Mouse (Mus musculus) gastrocnemius, adult 18-20 months (tissue): ENCODE measurements around the gene Neu2. TPM values are rescaled to one million over a fixed set of nuclear protein-coding genes. Genes with fewer than 3 reads are reported as not detected.
"Not testable (repeated sequence)": the region's sequence is repeated elsewhere in the genome, so short reads cannot be mapped to it uniquely, and the experiment has no call there.

ENCODE experiments used
- DNase-seq: peaks from one replicate; pipeline ENCODE4 v3.0.0; 2021; ENCODE audit warnings: low spot score
- long read RNA-seq, 2 experiments: library from polyadenylated mRNA; stranded (forward); transcript quantifications; one replicate each; pipeline ENCODE4 v2.0.0; 2021
- total RNA-seq, 2 experiments: library from RNA; stranded (reverse); gene quantifications; 2 replicates each; pipeline ENCODE4 v1.2.3; 2021

The Neu2 gene
- total RNA-seq, result 10 to 100 TPM; 16.8 to 19.4 TPM
- long read RNA-seq, experiment 1, transcript Neu2-201 (3 exons, 1,570 nt), result major isoform, 11 of 13 reads
- long read RNA-seq, experiment 1, partial matches to known transcripts, result 0 of 13 reads
- long read RNA-seq, experiment 1, other reads (novel, unspliced or antisense), result 2 of 13 reads
- long read RNA-seq, experiment 2, transcript Neu2-201 (3 exons, 1,570 nt), result major isoform, 24 of 30 reads
- long read RNA-seq, experiment 2, partial matches to known transcripts, result 0 of 30 reads
- long read RNA-seq, experiment 2, other reads (novel, unspliced or antisense), result 3 of 30 reads

- no peak for DNase-seq
Observed at GRCm38 (mm10) chr1:87509561-87510165, at the start of gene Neu2. Neu2 (plus strand) TSS chr1:87509889.

DNA sequence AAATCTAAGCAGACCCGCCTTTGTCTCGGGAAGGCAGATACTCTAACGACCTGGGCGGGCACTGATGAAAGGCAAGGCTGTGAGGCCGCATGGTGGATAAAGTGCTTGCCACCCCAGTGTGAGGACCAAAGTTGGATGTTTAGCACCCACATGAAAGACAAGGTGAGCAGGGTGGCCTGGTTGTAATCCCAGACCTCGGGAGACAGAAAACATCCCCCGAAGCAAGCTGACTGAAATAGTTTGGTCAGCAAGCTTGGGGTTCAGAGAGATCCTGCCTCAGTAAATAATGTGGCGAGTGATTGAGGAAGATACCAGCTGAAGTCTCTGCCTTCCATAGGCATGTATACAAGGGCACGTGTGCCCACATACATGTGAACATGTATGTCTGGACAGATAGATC is 42.2 kb upstream of the Neu2 start:
- no peak for DNase-seq

DNA sequence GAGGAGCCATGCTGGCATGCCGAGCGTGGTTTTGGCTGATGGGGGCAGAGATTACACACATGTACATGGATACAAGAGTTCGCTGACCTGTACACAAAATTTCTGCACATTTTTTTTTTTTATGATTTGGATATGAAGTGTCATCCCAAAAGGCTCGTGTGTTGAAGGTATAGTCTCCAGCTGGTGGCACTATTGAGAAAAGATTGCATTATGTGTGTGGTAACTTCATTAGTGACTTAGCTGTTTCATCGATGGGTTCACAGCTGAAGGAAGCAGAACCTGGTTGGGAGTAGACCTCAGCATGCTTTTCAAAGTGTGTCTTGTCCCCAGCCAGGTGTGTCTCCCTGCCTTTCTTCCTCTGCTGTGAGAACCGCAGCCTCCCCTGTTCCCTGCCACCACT is 41.4 kb upstream of the Neu2 start:
- no peak for DNase-seq

DNA sequence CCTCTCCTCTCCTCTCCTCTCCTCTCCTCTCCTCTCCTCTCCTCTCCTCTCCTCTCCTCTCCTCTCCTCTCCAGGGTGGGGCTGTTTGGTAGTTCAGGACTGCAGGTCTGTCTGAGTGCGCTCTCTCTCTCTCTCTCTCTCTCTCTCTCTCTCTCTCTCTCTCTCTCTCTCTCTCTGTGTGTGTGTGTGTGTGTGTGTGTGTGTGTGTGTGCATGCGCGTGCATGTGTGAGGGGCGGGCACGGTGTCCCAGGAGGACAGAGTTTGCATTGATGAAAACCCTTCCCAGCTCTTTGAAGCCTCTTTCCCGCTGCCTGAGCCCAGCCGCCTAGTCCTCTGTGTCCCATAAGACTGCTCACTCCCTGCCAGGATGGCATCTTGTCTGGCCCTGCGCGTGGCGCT is 39.7 kb upstream of the Neu2 start, which contains the start of gene Snorc:
Snorc (plus strand) TSS at position 301 of the 400 bp plus-strand sequence.
- not testable (repeated sequence) for DNase-seq

GRCm38 (mm10) chr1:87471914-87472313 is 37.8 kb upstream of the Neu2 start:
- no peak for DNase-seq

GRCm38 (mm10) chr1:87472576-87472975 is 37.1 kb upstream of the Neu2 start:
- peak; percentile 35 for DNase-seq

DNA sequence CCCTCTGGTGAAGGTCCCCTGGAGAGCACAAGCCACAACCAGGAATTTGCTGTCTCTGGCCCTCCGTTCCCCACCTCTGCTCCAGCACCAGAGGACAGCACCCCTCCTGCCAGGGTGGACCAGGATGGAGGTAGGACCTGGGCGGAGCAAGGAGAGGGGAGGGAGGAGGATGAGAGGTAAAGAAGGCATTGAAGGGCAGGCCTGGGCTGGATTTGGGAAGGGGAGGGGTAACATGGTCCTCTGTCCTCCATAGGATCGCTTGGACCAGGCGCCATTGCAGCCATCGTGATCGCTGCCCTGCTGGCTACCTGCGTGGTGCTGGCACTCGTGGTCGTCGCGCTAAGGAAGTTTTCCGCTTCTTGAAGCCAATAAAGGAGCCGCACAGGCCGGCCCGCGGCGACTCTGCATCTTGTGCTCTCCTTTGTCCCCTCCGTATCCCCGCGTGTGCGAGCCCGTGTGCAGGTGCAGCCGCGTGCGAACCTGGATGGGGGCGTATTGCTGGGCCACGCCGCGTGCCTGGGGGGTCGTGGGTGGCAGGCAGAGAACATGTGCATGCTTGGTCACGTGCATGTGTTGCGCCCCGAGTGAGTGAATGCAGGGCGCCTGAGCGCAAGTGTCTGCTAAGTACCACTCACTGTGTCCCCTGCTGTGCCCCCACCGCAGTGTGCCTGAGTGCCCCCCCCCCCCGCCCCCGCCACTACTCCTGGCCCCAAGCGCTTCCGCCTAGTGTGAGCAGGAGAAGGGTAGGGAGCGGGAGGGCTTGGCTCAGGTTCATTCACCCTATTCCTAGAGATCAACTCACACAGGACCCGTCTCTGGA is 34.4 kb upstream of the Neu2 start:
- no peak for DNase-seq

DNA sequence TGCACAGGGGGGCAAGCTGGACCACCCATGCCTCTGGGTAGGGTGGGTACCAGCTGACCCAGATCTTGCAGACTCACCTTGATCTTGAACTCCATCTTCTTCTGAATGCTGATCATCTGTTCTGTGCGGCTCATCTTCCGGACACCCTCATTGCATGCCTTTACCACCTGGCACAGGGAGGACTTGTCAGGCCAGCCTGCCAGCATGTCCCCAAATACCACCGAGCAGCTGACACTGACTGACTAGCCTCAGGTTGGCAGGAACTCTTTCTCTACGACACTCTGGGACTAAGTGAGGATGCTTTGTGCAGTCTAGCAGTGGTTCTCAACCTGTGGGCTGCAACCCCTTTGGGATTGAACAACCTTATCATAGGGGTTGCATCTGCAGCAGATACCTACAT is 27.1 kb upstream of the Neu2 start:
- peak; percentile 24 for DNase-seq

DNA sequence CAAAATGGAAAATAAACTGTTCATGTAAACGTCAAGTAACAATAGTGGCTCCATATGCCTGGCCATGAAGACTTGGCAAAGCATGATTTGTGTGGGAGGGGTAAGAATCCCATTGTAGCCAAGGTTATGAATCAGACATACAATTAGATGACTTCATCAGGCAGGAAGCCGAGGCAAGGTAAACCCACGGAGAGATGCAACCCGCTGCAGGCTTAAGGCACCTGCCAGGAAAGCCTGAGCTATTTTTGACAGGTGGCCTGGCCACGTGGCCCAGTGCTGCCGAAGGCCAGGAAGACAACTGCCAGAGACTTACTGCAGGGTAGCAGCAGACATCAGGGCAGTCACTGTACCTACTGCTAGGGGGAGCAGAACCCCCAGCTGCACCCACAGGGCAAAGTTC is 23.3 kb upstream of the Neu2 start:
- peak; percentile 45 for DNase-seq

GRCm38 (mm10) chr1:87492285-87492684 is 17.4 kb upstream of the Neu2 start:
- no peak for DNase-seq

- DNase-seq, result no peak
Observed at GRCm38 (mm10) chr1:87493542-87493941, 16.1 kb upstream of the Neu2 start.

DNA sequence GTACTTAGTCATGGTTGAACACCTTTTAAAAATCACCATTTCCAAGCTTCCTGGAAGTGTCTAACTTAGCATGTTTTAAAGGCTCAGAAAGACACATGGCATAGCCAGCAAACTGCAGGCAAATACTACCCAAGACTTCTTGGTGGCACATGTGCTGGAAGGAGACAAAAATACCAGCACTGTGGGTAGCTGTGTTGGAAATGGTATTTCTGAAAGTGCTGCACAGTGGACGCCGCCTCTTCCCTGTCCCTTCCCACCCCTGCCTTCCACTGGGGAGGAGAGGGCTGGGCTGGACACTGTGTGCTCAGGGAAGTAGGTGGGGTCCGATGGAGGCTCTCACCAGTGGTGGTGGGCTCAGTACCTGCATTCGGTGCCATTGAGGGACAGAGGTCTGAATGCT is 4.2 kb upstream of the Neu2 start:
- no peak for DNase-seq

GRCm38 (mm10) chr1:87507857-87508256 is 1.8 kb upstream of the Neu2 start:
- DNase-seq, result no peak

DNA sequence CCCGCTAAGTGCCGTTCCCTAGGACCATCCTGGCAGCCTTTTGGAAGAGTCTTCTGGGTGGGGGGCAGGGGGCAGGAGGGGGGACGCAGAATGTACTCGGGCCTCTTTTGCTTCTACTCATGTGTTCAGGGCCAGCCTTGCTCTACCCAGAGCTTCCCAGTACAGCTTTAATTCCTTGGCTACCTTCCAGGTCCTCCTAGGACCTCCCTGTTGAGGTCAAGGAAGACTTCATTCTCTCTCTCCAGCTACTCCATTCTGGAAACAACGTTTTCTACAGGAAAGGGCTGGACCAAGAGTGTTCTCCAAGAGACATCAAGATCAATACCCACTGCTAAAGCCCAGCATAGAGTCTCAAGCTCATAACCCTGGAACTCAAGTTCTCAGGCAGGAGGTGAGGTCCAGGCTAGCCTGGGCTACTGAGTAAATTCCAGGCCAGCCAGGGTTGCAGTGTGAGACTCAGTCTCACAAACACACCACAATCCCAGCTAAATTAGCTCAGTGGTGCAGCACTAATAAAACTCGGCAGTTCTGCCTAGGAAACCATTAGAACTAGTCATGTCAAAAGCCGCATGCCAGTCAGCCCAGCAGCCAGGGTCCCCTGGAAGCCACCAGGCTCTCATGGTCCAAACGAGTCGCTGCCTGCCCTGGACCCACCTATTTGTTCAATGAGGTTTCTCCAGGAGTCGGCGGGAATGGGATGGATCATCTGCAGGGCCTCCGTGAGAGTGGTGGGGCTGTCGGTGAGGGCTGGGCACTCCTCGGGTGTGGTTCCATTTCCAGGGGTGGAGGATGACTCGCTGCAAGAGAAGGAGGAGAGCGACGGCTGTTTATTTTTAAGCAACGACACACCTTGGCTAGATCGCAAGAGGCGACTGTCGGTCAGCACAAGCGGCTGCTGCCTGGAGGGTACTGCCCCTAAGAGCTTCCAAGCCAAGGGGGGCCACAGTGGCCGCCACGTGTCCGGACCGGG is 813 bp upstream of the Neu2 start:
- no peak for DNase-seq

DNA sequence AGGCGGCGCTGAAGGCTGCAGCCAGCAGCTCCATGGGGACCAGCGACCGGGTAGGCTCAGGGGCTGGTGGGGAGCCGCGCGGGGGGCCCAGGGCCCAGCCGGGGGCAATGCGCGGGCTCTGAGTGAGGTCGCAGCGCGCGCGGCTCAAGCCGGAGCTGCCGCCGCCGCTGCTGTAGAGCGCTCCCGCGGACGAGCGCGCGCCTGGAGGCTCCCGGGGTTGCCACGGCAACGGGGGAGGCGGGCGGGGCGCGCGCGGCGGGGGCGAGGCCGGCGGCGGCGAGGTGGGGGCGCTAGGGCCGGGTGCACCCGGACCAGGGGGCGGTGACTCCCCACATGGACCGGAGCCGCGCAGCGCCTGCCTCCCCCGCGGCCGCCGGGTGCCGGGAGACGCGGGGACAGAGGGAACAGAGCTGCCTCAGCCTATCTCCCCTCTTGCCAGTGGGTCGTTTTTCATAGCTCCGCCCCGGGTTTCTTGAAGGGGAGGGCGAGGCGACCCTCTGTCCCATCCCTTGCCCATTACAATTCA is 540 bp downstream of the Neu2 start:
- no peak for DNase-seq

- no peak for DNase-seq
Observed at GRCm38 (mm10) chr1:87510845-87511244, 1.2 kb downstream of the Neu2 start.

- DNase-seq, result no peak
Observed at GRCm38 (mm10) chr1:87520467-87520866, 10.8 kb downstream of the Neu2 start.

GRCm38 (mm10) chr1:87521523-87521922 is 11.8 kb downstream of the Neu2 start:
- DNase-seq, result no peak

DNA sequence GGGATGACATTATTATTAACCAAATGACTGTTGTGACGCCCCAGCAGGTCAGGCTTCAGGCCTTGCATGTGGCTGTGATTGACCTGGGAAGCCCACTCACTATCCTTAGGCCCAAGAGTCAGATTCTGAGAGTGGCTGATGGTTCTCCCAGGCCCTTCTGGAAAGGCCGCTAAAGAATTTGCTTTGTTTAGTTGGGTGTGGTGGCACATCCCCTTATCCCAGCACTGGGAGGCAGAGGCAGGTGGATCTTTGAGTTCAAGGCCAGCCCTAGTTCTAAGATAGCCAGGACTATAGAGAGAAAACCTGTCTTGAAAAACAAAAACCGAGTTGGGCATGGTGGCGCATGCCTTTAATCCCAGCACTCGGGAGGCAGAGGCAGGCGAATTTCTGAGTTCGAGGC is 15.4 kb downstream of the Neu2 start:
- no peak for DNase-seq

DNA sequence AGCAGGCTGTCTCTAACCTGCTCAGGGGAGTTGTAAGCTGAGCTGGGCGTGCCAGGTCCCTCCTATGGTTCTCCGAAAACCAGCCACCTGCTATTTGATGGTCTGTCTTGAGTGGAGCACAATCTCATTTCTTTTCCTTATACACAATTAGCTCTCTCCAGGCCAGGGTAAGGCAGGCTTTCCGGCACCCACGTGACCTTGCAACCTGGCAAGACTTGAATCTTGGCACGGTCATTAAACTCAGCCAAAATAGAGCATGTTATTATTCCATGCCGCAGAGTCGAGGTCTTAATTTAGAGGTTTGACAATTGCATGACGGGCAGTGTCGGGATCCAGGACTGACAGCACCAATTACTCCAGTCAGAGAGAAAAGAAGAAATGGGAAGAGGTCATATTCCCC is 17.5 kb downstream of the Neu2 start:
- DNase-seq, result no peak

DNA sequence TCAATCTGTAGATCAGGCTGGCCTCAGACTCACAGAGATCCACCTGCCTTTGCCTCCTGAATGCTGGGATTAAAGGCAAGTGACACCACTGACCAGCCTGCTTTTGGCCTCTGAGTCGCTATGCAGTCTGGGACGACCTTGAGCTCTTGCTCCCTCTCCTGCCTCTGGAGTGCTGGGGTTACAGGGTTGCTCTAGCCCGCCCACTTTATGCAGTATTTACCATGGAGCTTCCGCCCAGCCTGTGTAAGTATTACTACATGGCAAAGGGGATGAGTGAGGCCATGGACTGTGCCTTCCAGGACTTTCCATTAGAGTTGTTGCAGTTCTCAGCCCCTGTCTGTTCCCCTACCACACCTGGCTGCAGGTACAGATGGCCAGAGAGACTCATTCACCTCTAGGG is 22.7 kb downstream of the Neu2 start:
- no peak for DNase-seq
